Mouse (Mus musculus): ENCODE data around the gene Csrnp3. TPM values are rescaled to one million over a fixed set of nuclear protein-coding genes. Genes with fewer than 3 reads are reported as not detected.

Csrnp3 gene
- polyA plus RNA-seq, 1 experiment from 2014 or later, result 1.0 TPM

DNA sequence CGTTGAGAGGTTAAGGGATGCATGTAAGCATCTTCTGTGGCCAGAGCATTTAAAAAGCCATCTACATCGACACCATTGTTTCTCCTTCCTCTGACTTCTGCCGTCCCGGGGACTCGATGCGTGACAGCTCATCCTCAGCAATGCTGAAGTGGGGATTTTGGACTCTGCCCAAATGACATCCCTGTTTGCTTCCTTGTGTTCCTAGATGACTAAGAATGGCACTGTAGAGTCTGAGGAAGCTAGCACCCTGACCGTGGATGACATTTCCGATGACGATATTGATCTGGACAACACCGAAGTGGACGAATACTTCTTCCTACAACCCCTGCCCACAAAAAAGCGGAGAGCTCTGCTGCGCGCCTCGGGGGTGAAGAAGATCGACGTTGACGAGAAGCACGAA, 173.7 kb downstream of the Csrnp3 start:
- no peaks in the 10 kb centered on the region for H3K27me3 ChIP-seq (replicated peaks)
- no peak overlapping the region for H3K9ac ChIP-seq
- H3K4me2 ChIP-seq, result no peak overlapping the region
- WGBS, result 90% methylated on average over 19 of the region's 19 CpGs
- no peaks in the 10 kb centered on the region for H3K9me3 ChIP-seq (replicated peaks)
- ATAC-seq (ENCODE audit: insufficient number of reproducible peaks, low FRiP score), result no peak
- H3K4me1 ChIP-seq (replicated peaks), result no peaks in the 10 kb centered on the region
- no peak overlapping the region for H3K27ac ChIP-seq (ENCODE audit: poor library complexity, severe bottlenecking)
- H3K4me3 ChIP-seq, result no peak overlapping the region
- H3K36me3 ChIP-seq, result no peaks in the 10 kb centered on the region

DNA sequence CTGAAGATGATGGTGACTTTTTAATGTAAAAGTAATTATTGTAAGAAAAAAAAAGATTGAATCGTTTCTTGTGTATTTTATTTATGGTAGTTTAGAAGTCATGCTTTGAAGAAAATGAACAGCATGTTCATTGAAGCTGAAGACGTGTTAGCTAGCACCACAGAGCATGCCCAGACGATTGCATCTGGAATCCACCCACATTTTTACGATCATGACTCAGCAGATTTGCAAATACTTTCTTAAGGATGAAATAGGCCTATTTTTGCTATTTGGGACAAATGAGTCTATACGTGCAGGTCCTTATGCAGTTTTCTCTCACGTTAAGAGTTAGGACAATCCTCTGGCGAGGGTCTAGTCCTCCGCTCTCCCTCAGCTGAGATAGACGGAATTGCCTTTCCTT, 177.9 kb downstream of the Csrnp3 start:
- Histone ChIP-seq H3K4me3 (no peak overlapping the region), H3K4me2 (no peak overlapping the region), H3K4me1 (replicated peaks) (no peaks in the 10 kb centered on the region), H3K27ac (ENCODE audit: poor library complexity, severe bottlenecking) (no peak overlapping the region), H3K9ac (no peak overlapping the region), H3K9me3 (replicated peaks) (no peaks in the 10 kb centered on the region), H3K27me3 (replicated peaks) (no peaks in the 10 kb centered on the region), H3K36me3 (no peaks in the 10 kb centered on the region)
- 90% methylated on average over 9 of the region's 9 CpGs for WGBS
- ATAC-seq (ENCODE audit: insufficient number of reproducible peaks, low FRiP score), result no peak

DNA sequence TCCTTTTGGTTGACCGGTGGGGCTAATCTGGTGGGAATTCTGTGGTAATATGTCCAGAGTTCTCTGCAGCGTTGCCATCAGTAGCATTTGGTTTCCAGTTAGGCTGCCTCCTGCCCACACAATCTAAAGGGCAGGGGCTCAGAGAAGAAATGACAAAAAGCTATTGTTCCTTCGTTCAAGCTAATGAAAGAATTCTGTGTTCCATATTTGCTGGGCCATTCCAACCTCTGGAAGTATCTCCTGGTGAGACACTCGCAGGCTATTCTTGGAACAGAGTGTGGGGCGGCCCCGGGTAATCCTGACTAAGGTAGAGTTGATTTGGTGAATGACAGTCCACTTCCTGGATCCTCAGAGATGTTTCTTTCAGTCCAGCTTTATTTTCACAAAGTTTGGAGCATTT, 179.3 kb downstream of the Csrnp3 start:
- Histone ChIP-seq H3K27ac (ENCODE audit: poor library complexity, severe bottlenecking) (no peak overlapping the region), H3K4me1 (replicated peaks) (no peaks in the 10 kb centered on the region), H3K36me3 (no peaks in the 10 kb centered on the region), H3K4me2 (no peak overlapping the region), H3K27me3 (replicated peaks) (no peaks in the 10 kb centered on the region), H3K9ac (no peak overlapping the region), H3K9me3 (replicated peaks) (no peaks in the 10 kb centered on the region), H3K4me3 (no peak overlapping the region)
- WGBS, result 55% methylated on average over 6 of the region's 6 CpGs
- no peak for ATAC-seq (ENCODE audit: insufficient number of reproducible peaks, low FRiP score)

DNA sequence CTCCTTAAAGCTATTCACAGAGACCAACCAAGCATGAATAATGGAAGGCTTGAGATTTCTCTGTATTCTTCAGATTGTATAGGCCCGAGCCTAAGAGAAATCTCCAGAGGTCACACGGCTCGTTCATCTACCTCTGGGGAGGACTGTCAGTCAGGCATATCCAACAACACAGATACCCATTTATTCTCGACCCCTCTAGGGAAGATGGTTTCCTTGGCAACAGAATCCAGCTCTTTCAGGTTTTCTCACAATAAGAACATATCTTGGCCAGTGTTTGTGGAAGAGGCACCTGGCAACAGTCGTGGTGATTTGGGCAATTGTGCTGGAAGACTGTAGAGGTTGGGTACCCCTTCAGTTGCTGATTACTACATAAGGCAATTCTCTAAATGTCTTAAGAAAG, 183.2 kb downstream of the Csrnp3 start:
- no peaks in the 10 kb centered on the region for H3K27me3 ChIP-seq (replicated peaks)
- H3K9me3 ChIP-seq (replicated peaks), result no peaks in the 10 kb centered on the region
- no peak overlapping the region for H3K9ac ChIP-seq
- 68% methylated on average over 5 of the region's 5 CpGs for WGBS
- H3K4me3 ChIP-seq, result no peak overlapping the region
- H3K4me2 ChIP-seq, result no peak overlapping the region
- H3K27ac ChIP-seq (ENCODE audit: poor library complexity, severe bottlenecking), result no peak overlapping the region
- no peak for ATAC-seq (ENCODE audit: insufficient number of reproducible peaks, low FRiP score)
- no peaks in the 10 kb centered on the region for H3K4me1 ChIP-seq (replicated peaks)
- no peaks in the 10 kb centered on the region for H3K36me3 ChIP-seq

DNA sequence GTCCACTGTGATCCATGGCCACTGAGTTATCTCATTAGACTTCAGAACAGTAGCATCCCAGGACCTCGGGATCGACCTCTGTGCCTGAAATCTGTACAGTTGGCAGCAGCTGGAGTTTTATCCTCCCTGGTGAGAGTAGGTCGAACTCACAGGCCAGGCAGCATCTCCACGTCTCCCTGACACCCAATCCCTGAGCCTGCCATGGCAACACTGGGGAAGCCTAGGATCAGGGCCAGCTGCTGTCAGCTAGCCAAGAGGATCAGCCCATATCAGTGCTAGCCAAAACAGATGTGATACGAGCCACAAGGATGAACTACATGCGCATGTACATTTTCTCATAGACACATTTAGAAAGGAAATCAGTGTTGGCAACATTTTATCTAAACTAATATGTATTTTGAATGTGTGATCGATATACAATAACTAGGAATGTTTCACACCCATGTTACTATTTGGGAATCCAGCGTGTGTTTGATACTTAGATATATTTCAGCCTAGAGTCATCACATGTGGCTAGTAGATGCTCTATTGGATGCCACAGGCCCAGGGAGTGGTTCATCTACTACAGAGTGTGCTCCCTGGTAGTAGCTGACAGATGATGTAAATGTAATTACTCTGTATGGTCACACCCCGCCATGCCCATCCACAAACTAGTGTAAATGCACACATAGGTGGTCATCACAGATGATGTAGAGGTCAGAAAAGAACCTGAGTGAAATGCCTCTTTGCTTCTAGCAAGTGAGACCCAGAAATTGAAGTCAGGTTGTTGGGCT, 189.5 kb downstream of the Csrnp3 start:
- H3K4me2 ChIP-seq, result no peak overlapping the region
- no peaks in the 10 kb centered on the region for H3K36me3 ChIP-seq
- no peaks in the 10 kb centered on the region for H3K27me3 ChIP-seq (replicated peaks)
- no peak overlapping the region for H3K9ac ChIP-seq
- no peak overlapping the region for H3K27ac ChIP-seq (ENCODE audit: poor library complexity, severe bottlenecking)
- H3K9me3 ChIP-seq (replicated peaks), result no peaks in the 10 kb centered on the region
- 66% methylated on average over 9 of the region's 9 CpGs for WGBS
- H3K4me3 ChIP-seq, result no peak overlapping the region
- no peak for ATAC-seq (ENCODE audit: insufficient number of reproducible peaks, low FRiP score)
- no peaks in the 10 kb centered on the region for H3K4me1 ChIP-seq (replicated peaks)

DNA sequence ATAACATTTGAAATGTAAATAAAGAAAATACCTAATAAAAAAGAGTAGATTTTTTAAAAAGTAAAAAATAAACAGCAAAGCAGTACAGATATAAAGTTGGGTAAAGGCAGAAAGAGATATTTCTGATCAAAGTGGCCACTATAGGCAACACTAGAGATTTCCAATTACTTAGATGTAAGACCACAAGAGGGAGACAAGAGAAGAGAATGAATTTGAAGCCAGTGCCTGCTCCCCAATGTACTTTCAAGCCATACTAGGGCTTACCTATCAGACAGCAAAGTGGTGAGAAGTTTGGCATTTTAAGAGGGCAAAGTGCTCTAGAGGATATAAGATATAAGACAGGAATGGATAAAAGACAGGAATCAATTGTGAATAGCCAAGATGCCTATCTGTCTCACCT, 195.0 kb downstream of the Csrnp3 start:
- no peaks in the 10 kb centered on the region for H3K4me1 ChIP-seq (replicated peaks)
- no peaks in the 10 kb centered on the region for H3K36me3 ChIP-seq
- no peak overlapping the region for H3K4me2 ChIP-seq
- H3K27ac ChIP-seq (ENCODE audit: poor library complexity, severe bottlenecking), result no peak overlapping the region
- no peak overlapping the region for H3K9ac ChIP-seq
- no peaks in the 10 kb centered on the region for H3K9me3 ChIP-seq (replicated peaks)
- no peak overlapping the region for H3K4me3 ChIP-seq
- ATAC-seq (ENCODE audit: insufficient number of reproducible peaks, low FRiP score), result no peak
- no peaks in the 10 kb centered on the region for H3K27me3 ChIP-seq (replicated peaks)

DNA sequence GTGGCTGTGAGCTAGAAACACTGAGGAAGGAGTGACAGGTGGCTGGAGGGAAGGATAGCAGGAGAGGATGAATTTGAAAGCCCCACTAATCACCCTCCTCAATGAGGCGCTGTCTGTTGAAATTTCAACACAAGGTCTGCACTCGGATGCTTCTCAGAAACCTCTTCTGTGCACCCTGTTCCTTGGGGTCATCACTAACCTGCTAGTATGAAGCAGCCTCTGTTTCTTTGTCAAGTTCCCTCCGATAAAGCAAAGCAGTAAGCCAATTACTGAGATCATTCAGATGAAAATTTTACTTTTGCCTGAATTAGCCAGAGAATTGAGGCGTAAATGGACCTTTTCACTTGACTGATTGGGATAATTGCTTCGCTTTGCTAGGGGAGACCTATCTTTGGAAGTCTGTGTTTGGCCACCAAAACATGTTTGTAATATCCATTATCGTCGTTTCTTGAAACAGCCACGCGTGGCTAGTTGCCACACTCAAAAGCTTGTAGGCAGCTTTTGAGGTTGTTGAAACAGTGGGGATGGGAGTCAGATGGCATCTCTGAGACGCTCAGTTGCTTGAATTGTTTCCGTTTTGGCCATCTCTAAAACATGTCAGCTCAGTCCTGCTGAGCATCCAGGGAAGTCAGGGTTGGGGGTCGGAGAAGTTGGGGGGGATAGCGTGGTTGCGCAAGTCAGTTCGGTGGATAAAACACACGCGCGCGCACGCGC, 195.8 kb downstream of the Csrnp3 start:
- Histone ChIP-seq H3K27ac (ENCODE audit: poor library complexity, severe bottlenecking) (no peak overlapping the region), H3K36me3 (no peaks in the 10 kb centered on the region)
- 89% methylated on average over 21 of the region's 21 CpGs for WGBS

DNA sequence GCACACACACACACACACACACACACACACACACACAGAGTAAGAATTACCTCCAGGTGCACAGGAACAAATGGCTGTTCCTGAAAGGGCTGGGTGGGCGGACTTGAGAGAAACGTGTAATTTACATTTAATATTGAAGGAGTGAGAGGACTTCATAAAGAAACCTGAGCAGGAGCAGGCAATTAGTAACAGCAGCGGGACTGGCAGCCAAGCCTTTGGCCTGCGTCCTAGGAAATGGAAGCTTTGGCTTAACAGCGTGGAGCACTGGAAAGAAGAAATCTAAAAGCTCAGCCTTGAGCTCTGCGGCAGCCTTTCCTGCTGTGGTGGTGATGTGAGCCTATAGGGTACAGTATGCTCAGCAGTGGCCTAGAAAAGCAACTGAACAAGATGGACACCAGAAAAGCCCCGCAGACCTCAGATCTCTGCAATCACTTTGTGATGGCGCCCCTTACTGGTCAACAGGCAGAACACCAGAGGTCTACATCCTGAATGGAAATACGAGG, 196.4 kb downstream of the Csrnp3 start:
- ATAC-seq (ENCODE audit: insufficient number of reproducible peaks, low FRiP score), result no peak
- H3K27ac ChIP-seq (ENCODE audit: poor library complexity, severe bottlenecking), result no peak overlapping the region
- 75% methylated on average over 9 of the region's 9 CpGs for WGBS
- H3K9ac ChIP-seq, result no peak overlapping the region
- no peaks in the 10 kb centered on the region for H3K27me3 ChIP-seq (replicated peaks)
- no peaks in the 10 kb centered on the region for H3K4me1 ChIP-seq (replicated peaks)
- no peak overlapping the region for H3K4me3 ChIP-seq
- no peaks in the 10 kb centered on the region for H3K9me3 ChIP-seq (replicated peaks)
- H3K4me2 ChIP-seq, result no peak overlapping the region
- no peaks in the 10 kb centered on the region for H3K36me3 ChIP-seq

More for the DNA sequence above, 195.8 kb downstream of the Csrnp3 start:
- no peaks in the 10 kb centered on the region for H3K4me1 ChIP-seq (replicated peaks)
- no peak overlapping the region for H3K9ac ChIP-seq
- H3K9me3 ChIP-seq (replicated peaks), result no peaks in the 10 kb centered on the region
- no peak for ATAC-seq (ENCODE audit: insufficient number of reproducible peaks, low FRiP score)
- H3K27me3 ChIP-seq (replicated peaks), result no peaks in the 10 kb centered on the region
- no peak overlapping the region for H3K4me2 ChIP-seq
- no peak overlapping the region for H3K4me3 ChIP-seq

DNA sequence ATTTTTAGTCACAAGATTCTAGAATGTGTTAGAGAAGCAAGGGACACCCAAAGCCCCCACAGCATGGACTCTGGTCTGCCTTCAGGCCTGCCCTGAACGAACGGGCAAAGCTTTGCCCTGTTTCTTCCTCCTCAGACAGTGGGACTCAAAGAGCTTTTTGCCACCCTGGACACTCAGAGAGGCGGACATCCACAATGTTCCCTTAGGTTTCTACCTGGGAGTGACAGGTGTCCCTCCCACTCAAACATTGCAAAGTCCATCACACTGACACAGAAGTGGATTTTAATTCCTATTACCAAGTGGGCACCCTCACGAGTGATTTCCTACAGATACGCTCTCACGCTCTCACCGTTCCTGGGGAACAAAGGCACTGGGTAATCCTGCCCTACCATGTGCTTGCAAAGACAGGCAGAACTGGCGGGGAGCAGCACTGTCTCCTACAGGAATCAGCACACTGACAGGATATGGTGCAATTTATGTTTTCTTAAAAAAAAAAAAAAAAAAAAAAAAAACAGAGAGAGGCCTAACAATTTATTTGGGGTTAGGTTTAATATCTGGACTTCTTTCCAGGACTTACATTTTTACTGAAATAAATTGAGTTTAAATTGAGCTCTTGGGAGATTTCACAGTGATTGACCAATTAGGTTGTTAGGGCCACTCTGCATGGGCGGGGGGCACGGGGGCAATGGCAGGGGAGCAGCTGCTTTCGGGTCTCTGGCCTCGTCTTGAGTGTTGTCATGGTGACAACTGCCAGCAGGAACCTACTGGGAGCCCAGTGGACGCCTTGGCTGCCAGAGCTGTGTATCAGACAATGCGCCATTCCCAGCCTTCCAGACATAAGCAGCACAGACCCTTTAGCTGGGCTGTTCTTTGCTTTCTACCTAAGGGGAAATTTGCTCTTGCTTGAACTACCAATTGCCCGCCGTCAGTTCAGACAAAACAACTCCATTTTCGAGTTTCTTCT, 198.2 kb downstream of the Csrnp3 start:
- Histone ChIP-seq H3K27me3 (replicated peaks) (no peaks in the 10 kb centered on the region), H3K4me2 (no peak overlapping the region), H3K36me3 (no peaks in the 10 kb centered on the region), H3K4me1 (replicated peaks) (no peaks in the 10 kb centered on the region), H3K4me3 (no peak overlapping the region), H3K27ac (ENCODE audit: poor library complexity, severe bottlenecking) (no peak overlapping the region), H3K9me3 (replicated peaks) (peaks cover 5% of the 10 kb centered on the region; the same call in 1 of the 2 replicates), H3K9ac (no peak overlapping the region)
- WGBS, result 68% methylated on average over 17 of the region's 17 CpGs
- ATAC-seq (ENCODE audit: insufficient number of reproducible peaks, low FRiP score), result no peak

DNA sequence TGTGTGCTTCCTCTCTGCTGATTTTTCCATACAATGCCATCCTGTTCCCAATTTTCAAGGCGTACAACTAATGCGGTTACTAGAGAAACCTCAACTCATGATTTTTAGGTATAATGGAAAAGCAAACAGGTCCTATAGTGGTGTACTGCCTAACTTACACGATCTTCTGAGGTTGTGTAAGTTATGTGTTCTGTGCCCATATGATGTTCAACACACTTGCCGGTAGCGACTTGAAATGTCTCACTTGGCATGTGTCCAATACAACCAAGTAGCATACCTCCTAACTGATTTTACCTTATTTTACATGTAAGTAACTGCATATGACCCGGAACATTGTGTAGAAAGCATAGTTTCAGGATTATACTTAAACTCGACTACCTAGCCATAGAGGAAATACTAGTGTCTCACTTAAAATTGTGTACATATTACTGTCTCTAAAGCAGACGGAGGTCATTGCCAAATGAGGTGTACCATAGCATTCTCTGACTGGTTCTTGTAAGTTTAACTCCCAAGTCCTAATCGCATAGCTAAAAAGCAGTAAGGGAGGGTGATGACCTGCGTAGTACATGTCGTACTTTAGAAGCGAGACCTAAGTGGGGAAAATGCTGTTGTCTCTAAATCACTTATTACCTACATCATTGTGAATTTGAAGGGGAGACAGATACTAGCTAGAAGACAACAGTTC, 199.0 kb downstream of the Csrnp3 start:
- Histone ChIP-seq H3K9me3 (replicated peaks) (peaks cover 5% of the 10 kb centered on the region; the same call in 1 of the 2 replicates), H3K4me3 (no peak overlapping the region), H3K27ac (ENCODE audit: poor library complexity, severe bottlenecking) (no peak overlapping the region), H3K27me3 (replicated peaks) (no peaks in the 10 kb centered on the region), H3K4me2 (no peak overlapping the region), H3K9ac (no peak overlapping the region), H3K4me1 (replicated peaks) (no peaks in the 10 kb centered on the region), H3K36me3 (no peaks in the 10 kb centered on the region)
- ATAC-seq (ENCODE audit: insufficient number of reproducible peaks, low FRiP score), result no peak
- WGBS, result 87% methylated on average over 12 of the region's 12 CpGs

Data from heart, embryonic 12.5 days (tissue).